Mouse (Mus musculus) left cerebral cortex, postnatal 36 days (tissue): Measurements from ENCODE around the gene Cxcl12. TPM values are rescaled to one million over a fixed set of nuclear protein-coding genes. Genes with fewer than 3 reads are reported as not detected.

ENCODE experiments used
- DNase-seq, 2 experiments: peaks; one replicate each; pipeline ENCODE4 v3.0.0; 2021 to 2022; ENCODE audit warnings: low spot score in 2 of 2, mixed read lengths in 1 of 2
- intact Hi-C: fragments of 180-260 bp; cut with DNase I; formaldehyde crosslinking; loops from one replicate; pipeline ENCODE4 v1.15.1; 2025
- total RNA-seq, 2 experiments: library from RNA; stranded (reverse); gene quantifications; 2 replicates each; pipeline ENCODE4 v1.2.3; 2021

Cxcl12 gene
- total RNA-seq, 2 experiments from 2014 or later = 46.5 to 49.7 TPM

DNA sequence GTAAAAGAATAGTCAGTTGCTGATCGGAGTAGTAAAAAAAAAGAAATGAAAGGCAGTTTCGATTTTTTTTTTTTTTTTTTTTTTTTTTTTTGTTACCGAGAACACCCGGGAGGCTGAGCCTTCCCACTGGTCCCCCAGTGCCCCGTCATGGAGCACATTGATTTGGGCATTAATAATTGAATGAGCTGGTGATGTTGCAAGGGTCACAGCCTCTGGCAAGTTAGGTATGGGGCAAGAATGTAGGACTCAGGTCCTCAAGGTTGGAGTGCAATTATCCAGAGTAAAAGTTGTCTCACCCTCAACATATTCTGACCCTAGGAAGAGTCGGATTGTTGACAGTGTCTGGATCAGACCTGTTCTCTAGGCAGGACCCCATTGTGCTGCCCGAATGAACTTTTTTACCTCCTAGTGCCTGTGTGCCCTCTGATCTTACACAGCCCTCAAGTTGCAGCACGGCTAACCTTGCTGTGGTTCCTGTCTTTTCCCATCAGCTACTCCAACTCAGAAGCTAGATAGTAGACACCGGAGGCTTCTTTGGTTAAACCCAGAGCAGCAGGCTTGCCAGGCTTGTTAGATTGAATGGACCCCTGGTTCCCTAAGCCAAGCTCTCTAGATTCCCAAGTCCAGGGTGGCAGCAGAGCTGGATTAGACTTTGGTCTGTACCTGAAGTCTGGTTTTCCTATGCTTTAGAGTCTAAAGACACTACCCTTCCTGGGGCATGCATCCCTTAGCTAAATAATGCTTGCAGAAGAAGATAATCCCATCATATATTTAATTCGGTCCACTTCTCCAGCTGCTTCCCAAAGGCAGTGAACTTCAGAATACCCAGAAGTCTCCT lies 1.8 kb downstream of the Cxcl12 start:
- intact Hi-C loops = loop anchor here (5.0 to 10.0 kb wide), 5 partner anchors 195 to 515 kb away; partner anchors contain the start of gene Depp1
- DNase-seq = no peak

DNA sequence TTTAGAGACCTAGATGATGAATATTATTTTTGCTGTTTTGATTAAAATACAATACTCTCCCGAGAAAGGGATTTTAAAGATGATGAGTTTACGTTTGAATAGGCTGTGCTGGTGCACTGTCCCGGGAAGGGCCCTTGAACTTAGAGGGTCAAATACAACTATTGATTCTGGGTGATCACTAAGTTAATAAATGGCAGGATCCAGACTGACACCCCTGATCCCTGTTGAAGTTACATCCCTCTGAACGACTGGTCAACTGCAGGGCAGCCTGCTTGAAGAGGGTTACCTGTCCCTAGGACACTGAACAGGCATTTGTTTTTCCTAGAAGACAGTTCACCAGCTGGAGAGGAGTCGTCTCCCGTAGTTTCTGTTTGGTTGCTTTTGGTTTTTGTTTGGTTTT lies 4.0 kb downstream of the Cxcl12 start:
- no peak for DNase-seq

DNA sequence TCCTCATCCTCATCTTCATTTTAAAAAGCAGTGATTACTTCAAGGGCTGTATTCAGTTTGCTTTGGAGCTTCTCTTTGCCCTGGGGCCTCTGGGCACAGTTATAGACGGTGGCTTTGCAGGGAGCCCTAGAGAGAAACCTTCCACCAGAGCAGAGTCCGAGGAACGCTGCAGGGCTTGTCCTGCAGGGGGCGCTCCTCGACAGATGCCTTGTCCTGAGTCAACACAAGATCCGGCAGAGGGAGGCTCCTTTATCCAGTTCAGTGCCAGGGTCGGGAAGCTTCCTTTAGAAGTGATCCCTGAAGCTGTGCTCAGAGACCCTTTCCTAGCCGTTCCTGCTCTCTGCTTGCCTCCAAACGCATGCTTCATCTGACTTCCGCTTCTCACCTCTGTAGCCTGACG lies 5.5 kb downstream of the Cxcl12 start:
- peak; percentile 73 to 75 for DNase-seq
- intact Hi-C loops = no loop called here

More for the DNA sequence above, 4.0 kb downstream of the Cxcl12 start:
- intact Hi-C loops = no loop called here

- no peak for DNase-seq
- intact Hi-C loops = no loop called here
Measured at GRCm38 (mm10) chr6:117175113-117175793, 6.9 kb downstream of the Cxcl12 start.

DNA sequence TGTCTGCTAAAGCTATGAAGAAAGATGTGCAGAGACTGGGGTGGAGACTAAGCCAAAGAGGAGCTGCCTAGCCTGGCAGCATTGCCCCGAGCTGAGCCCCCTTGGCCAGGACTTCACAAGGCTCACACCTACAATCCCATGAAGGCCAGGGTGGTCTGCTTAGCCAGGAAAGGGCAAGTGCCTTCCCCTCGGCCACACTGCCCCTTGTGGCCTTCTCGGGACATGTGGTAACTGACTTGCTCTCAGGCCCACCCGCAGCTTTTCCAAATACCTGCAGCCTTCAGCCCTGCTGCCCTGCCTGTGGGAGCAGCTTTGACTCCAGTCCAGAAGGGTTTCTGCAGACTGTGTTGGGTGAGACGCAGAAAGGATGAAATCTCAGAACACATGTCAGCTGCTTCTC lies 8.1 kb downstream of the Cxcl12 start:
- intact Hi-C loops = no loop called here
- no peak for DNase-seq

DNA sequence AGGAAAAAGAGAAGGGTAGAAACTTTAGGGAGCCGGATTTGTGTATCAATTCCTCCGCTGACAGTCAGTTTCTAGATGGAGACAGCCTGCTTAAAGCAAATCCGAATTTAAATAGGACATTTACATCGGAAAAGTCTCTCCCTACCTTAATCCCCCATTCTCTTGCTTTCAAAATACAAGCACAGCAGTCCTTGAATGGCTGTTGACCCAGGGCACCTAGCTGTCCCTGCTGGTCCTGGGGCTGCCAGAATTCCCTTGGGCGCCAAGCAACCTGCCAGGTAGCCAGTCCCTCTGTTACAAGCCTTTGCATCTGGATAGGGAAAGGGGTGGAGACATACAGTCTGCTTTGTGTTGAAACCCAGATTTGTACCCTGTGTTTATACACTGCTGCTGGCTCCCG lies 12.0 kb downstream of the Cxcl12 start:
- intact Hi-C loops = no loop called here

GRCm38 (mm10) chr6:117185381-117185780 lies 17.0 kb downstream of the Cxcl12 start:
- intact Hi-C loops = no loop called here
- DNase-seq = no peak

More for the DNA sequence above, 12.0 kb downstream of the Cxcl12 start:
- DNase-seq = no peak

DNA sequence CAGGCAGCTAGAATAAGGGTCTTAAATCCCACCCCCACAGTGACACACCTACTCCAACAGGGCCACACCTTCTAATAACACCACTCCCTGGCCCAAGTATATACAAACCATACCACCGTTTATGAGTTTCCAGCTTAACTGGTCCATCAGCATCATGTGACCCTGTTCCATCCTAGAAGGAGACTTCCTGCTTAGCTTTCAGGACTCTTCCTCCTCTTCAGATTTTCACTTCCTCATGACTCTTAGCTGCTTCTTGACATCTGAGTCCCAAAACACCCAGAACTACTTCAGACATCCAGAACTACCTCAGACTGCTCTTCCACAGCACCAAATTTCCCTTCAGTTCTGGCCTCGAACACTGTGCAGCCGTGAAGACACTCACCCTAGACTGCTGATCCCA lies 22.1 kb downstream of the Cxcl12 start:
- no peak for DNase-seq
- intact Hi-C loops = no loop called here

- no peak for DNase-seq
- intact Hi-C loops = no loop called here
Measured at GRCm38 (mm10) chr6:117191741-117192140, 23.4 kb downstream of the Cxcl12 start.

GRCm38 (mm10) chr6:117192678-117193077 lies 24.3 kb downstream of the Cxcl12 start:
- no peak for DNase-seq
- intact Hi-C loops = no loop called here

DNA sequence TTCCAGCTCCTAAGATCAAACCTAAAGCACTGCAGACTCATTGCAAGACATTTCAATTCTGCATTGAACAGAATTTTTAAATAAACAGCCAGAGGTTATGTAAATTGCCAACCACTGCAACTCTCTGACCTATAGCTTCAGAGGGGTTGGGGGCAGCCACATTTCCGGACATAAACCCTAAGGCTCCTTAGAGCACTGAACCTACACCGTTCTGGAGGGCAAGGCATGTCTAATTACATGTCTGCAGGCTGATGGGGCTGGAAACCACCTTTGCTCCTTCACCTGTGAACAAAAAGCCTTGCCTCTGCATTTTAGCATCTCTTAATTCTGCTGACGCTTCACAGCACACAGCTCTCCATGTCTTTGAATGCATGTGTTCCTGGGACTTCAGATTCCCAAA lies 26.9 kb downstream of the Cxcl12 start:
- no peak for DNase-seq
- intact Hi-C loops = no loop called here

DNA sequence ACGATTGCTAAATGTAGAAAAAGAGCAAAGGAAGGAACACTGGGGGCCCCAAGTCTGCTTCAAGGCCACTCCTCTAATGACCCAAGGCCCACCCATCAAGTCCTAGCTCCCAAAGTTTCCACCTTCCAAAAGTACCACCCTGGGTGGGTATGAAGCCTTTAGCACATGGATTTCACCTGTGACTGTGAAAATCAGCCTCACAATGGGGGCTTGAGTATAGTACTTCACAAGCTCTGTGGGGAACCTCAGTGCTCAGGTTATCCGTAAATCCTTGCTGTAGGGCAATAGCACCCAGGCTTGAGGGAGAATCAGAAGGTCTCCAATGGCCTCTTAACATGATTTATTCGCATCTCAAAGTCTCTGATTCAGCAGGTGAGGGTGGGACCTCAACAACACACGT lies 30.5 kb downstream of the Cxcl12 start:
- DNase-seq = no peak
- intact Hi-C loops = no loop called here

DNA sequence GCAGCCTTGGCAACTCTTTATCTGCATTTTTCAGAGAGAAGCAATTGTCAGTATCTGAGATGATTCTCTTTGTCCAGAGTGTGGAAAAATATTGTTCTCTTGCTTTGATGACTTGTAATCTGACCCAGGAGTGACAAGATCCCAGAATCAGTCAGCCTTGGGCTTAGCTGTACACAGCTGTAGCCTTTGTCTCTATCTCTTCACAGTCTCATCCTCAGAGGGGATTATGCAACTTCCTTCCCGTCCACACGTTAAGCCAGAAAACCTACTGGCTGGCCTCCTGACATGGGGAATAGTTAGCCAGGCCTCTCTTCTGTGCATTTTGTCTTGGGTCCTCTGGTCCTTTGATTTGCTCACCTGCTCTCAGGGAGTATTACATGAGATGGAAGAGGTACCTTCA lies 31.4 kb downstream of the Cxcl12 start:
- DNase-seq = no peak
- intact Hi-C loops = no loop called here

- no peak for DNase-seq
- intact Hi-C loops = no loop called here
Measured at GRCm38 (mm10) chr6:117200916-117201315, 32.6 kb downstream of the Cxcl12 start.

- intact Hi-C loops = no loop called here
Measured at GRCm38 (mm10) chr6:117201396-117201795, 33.1 kb downstream of the Cxcl12 start.

DNA sequence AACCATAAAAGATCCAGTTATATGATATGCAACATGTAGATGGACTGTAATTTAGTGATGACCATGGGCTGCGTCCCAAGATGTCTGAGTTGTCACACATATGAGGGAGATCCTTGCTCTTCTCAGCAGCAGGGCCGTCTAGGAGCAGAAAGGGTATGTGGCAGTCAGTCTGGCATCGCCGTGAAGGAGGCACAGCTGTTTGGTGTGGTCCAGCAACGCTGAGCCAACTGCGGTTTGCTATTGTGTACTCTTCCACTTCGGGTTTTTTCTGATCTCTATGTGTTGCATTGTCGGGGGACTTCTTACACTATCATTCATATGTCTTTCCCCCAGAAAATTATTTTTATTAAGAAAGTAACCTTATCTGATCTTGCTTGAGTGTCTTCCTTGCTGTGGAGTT lies 33.5 kb downstream of the Cxcl12 start:
- no peak for DNase-seq
- intact Hi-C loops = no loop called here

More at GRCm38 (mm10) chr6:117201396-117201795, 33.1 kb downstream of the Cxcl12 start:
- no peak for DNase-seq

DNA sequence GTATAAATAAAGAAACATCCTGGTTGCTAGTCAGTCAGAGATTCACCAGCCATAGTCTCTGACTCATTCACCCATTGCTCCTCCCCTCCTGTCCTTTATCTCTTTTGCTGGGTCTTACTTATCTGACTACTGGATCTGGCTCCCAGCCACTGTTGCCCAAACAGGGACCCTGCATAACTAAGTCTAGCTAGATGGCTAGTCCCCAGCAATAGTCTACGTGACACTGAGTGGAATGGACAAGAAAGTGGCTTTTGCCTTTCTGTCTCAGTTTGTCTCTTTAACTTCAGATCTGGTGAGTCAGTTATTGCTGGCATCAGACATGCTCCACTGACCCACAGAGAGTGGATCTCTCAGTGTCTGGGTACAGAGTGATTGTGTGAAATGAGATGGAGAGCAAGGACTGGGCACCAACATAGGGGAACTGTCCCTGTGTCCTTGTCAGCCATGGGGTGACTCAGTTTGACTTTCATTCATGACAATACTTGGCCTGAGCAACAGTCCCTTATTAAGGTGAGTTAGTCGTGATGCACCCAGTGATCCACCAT lies 34.6 kb downstream of the Cxcl12 start:
- intact Hi-C loops = no loop called here
- no peak for DNase-seq

GRCm38 (mm10) chr6:117204112-117204511 lies 35.8 kb downstream of the Cxcl12 start:
- no peak for DNase-seq
- intact Hi-C loops = no loop called here

DNA sequence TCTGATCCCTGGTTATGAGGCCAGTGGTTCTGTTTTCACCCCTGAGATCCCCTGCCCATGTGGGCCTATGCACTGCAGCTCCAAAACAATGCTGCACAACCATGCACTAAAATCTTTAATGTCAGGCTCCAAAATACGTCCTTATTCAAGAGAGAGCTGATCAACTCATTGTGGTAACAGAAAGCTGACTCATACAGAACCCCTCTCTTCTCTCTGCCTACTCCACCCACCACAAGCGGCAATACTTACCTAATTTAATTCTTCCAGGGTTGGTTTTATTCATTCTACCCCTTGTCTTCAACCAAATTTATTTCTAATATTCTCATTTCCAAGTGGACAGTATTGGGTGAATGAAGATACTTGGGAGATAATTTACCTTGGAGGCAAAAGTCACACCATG lies 38.5 kb downstream of the Cxcl12 start:
- intact Hi-C loops = no loop called here
- no peak for DNase-seq

- intact Hi-C loops = no loop called here
- DNase-seq = no peak
Measured at GRCm38 (mm10) chr6:117207289-117207688, 39.0 kb downstream of the Cxcl12 start.

DNA sequence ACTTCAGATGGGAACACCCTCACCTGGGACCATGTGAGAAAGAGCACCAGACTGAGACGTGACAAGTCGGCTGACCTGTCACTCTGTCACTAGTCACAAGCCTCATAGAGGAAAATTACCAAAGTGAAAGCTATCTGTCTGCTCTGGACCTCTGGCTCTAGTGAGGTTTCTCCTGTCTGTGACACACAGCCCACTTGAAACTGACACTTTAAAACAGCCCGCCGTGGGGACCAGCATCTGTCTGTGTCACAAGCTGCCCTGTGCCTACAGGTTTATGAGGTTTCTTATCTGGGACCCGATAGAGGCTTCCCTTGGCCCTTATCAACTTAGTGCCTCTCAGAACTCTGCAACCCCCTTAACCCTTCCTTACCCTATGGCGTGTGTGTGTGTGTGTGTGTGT lies 41.8 kb downstream of the Cxcl12 start:
- intact Hi-C loops = no loop called here
- DNase-seq = no peak
